Mouse (Mus musculus) olfactory bulb, adult 2 months (tissue): Measurements from ENCODE around the gene Tbc1d5.

ENCODE experiments used
- CTCF ChIP-seq: fragments of 200-500 bp; IDR thresholded peaks from 2 replicates; pipeline ENCODE4 v1.5.1; 2012; ENCODE audit warnings: low read depth, mild to moderate bottlenecking, low read length, moderate library complexity; ENCODE audit not compliant: insufficient read depth
- POLR2A ChIP-seq: fragments of 200-500 bp; IDR thresholded peaks from 2 replicates; pipeline ENCODE4 v1.6.1; 2012; ENCODE audit warnings: mild to moderate bottlenecking, low read depth, low read length, moderate library complexity; ENCODE audit not compliant: insufficient read depth

GRCm38 (mm10) chr17:50753356-50754138 lies 425.6 kb downstream of the Tbc1d5 start:
- no peak for TF ChIP-seq CTCF
- TF ChIP-seq POLR2A = no peak
